Mouse (Mus musculus) heart, postnatal 14 days (tissue): Measurements from ENCODE around the gene Stx3. TPM values are rescaled to one million over a fixed set of nuclear protein-coding genes. Genes with fewer than 3 reads are reported as not detected.

Source experiments
- DNase-seq, 2 experiments: peaks; one replicate each; pipeline ENCODE4 v3.0.0; 2021 to 2022
- intact Hi-C: fragments of 180-260 bp; cut with DNase I; formaldehyde crosslinking; loops from one replicate; pipeline ENCODE4 v1.15.1; 2025
- total RNA-seq, 2 experiments: library from RNA; stranded (reverse); gene quantifications; 2 replicates each; pipeline ENCODE4 v1.2.3; 2021

The Stx3 gene
- total RNA-seq, 2 experiments from 2014 or later, result 7.7 to 8.4 TPM

DNA sequence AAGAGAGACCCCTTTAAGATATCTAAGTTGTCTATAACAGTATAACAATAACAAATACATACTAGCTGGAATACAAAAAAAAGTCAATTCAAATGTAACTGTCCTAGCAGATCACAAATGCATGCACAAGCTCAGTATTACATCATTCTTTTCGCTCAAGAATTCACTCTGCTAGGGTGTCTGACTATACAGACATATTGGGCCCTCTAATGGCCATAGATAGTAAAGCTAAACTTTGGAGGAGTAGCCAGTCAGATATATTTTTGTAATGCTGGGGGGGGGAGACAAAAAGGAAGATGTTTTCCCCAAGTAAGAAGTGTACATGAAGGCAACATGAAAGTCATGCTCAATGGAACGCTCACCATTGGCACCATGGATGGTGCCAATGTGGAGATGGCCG is 54.1 kb downstream of the Stx3 start:
- intact Hi-C loops, result no loop called here

DNA sequence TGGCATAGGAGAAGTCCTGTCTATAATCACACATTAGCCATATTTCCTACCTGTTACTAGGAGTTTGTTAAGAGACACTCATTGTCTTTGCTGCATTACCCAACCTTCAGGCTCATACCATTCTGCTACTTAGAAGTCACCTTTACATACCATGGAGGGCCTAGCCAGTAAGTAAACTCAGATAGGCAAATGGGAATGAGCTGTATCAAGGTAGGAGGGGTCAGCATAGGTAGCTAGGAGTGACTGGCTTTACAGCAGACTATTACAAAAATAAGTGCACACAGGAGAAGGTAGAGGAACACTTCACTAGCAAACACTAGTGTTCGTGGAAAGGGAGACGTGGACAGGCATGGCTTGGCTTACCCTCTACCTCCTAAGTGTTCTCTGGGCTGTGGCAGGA is 71.9 kb downstream of the Stx3 start, which contains the start of gene Gif:
Gene Gif (plus strand): TSS at position 257 of the 400 bp plus-strand sequence.
- intact Hi-C loops, result no loop called here
- DNase-seq, result no peak

More for the DNA sequence above, 54.1 kb downstream of the Stx3 start:
- DNase-seq, result no peak

DNA sequence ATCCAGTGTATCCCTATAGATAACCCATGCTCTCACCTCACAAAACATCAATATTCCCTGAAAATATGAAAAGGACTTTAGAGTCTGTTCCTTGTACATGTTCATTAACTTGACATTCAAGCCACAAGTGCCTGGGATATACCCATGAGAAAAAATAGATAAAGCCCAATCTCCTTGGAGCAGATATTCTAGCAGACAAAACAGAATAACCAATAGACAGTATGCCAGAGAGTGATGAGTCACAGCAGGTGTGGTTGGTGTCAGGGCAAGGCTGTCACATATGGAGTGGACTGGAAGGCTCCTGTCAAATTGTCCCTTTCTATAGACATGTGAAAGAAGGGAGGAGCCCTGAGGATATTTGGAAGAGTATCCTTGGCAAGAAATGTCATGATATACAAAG is 73.5 kb downstream of the Stx3 start:
- intact Hi-C loops, result no loop called here
- DNase-seq, result no peak

DNA sequence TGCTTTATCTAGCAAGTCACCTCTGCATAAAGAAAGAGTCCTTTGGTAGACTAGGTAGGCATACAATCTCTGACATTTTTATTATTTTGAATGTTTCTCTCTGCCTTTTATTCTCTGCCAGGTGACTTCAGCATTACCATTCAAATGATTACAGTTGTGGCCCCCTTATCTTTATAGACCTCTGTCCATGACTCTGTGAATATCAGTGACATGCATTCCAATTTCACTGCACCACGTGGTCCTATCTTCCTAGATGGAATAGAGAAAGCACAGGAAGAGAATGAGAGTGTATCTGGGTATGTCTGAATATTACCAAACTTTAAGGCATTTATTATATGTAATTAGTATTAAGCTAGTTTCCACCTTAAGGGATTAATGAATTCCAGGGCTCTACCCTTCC is 82.7 kb downstream of the Stx3 start:
- DNase-seq, result no peak
- intact Hi-C loops, result no loop called here

DNA sequence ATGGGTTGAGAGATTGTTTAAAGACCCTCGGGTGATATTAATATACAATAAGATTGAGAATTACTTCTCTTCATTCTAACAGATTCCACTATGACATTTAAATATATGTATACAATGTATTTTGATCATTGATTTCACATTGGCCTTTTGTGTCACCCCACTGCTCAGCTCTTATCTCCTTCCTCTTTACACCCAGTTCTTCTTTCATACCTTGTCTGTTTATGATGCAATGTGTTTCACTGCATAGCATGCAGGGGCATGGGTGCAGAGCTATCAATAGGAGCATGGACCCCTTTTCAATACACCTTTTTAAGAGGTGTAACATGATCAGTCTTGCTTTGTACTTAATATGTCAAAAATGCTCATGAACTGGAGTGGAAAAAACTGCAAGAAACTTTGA is 88.9 kb downstream of the Stx3 start:
- no peak for DNase-seq
- intact Hi-C loops, result no loop called here

DNA sequence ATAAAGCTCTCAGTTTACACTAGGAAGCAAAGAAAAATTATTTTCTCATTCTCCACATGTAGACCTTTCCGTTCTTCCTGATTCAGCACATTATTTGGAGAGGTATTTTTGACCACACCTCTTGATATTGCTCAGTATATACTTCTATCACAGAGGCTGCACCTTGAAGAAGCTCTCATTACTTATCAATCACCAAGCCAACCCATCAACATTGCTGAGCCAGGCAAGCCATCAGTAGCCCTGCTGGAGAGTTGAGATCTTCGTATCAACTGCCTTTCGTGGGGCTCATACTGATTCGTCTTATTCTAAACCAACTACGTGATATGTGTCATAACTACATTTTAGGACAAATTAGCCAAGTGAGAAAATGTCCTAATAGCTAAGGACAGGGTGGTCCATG is 91.9 kb downstream of the Stx3 start:
- intact Hi-C loops, result no loop called here
- no peak for DNase-seq

DNA sequence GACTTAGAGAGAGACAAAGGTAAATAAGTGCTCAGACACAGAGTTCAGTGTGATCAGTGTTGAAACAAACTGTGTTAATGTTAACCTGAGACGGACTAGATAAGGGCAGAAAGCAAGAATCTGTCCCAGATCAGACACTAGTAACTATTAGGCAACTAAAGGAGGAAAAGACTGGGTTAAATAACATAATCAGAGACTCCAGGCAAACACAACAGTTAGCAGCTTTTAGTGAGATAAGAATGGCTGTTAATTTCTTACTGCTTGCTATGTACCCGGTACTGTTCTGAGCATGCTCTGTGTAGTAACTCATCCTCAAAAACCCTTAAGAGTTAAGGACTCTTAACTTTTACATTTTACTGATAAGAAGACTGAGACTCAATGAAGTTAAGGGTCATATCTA is 93.3 kb downstream of the Stx3 start:
- intact Hi-C loops, result no loop called here

More for the DNA sequence above, 93.3 kb downstream of the Stx3 start:
- no peak for DNase-seq

Other genes with a start within 250 kb of the Stx3 start
- 1 to 10 TPM; 3.6 to 5.0 TPM for gene Ms4a6d, start 214.6 kb downstream of the Stx3 start, total RNA-seq
- not detected for gene Ms4a2, start 195.7 kb downstream of the Stx3 start, total RNA-seq
- not detected for gene Ms4a3, start 178.6 kb downstream of the Stx3 start, total RNA-seq
- not detected for gene Oosp2, start 158.8 kb downstream of the Stx3 start, total RNA-seq
- not detected for gene Oosp1, start 128.3 kb downstream of the Stx3 start, total RNA-seq
- gene Oosp3, start 122.3 kb downstream of the Stx3 start, total RNA-seq, result not detected
- not detected for gene Gif, start 71.8 kb downstream of the Stx3 start, total RNA-seq
- gene Mrpl16, start 49.0 kb downstream of the Stx3 start, total RNA-seq, result 100 to 1,000 TPM in 1 of 2 experiments, 10 to 100 TPM in 1; 90.2 to 101 TPM
- gene Olfr1417, start 19.8 kb upstream of the Stx3 start, total RNA-seq, result not detected
- not detected for gene Olfr1418, start 41.7 kb upstream of the Stx3 start, total RNA-seq
- gene Olfr1419, start 55.7 kb upstream of the Stx3 start, total RNA-seq, result not detected
- not detected for gene Olfr1420, start 67.2 kb upstream of the Stx3 start, total RNA-seq
- gene Patl1, start 93.0 kb upstream of the Stx3 start, total RNA-seq, result 10 to 100 TPM; 26.2 to 28.2 TPM
- gene Osbp, start 146.5 kb upstream of the Stx3 start, total RNA-seq, result 10 to 100 TPM; 81.3 to 85.1 TPM
- gene Olfr1423, start 221.9 kb upstream of the Stx3 start, total RNA-seq, result not detected
- gene Olfr1424, start 243.3 kb upstream of the Stx3 start, total RNA-seq, result not detected